Mouse (Mus musculus) urinary bladder, adult 18-20 months (tissue): ENCODE measurements around the gene Syt9.
"Not testable (repeated sequence)": the region's sequence is repeated elsewhere in the genome, so short reads cannot be mapped to it uniquely, and the experiment has no call there.

Experiments
- DNase-seq, 2 experiments: peaks; one replicate each; pipeline ENCODE4 v3.0.0; 2022; ENCODE audit warnings: low spot score in 2 of 2, mixed read lengths in 2 of 2

The Syt9 gene

GRCm38 (mm10) chr7:107461699-107462440 is 91.3 kb downstream of the Syt9 start:
- DNase-seq = no peak

GRCm38 (mm10) chr7:107462962-107463361 is 92.4 kb downstream of the Syt9 start:
- DNase-seq = no peak

GRCm38 (mm10) chr7:107465081-107465480 is 94.6 kb downstream of the Syt9 start:
- no peak for DNase-seq

- no peak for DNase-seq
Observed at GRCm38 (mm10) chr7:107478979-107479965, 108.7 kb downstream of the Syt9 start.

GRCm38 (mm10) chr7:107485709-107486108 is 115.2 kb downstream of the Syt9 start:
- not testable (repeated sequence) for DNase-seq

- DNase-seq = no peak
Observed at GRCm38 (mm10) chr7:107495428-107495827, 124.9 kb downstream of the Syt9 start.

GRCm38 (mm10) chr7:107496923-107497322 is 126.4 kb downstream of the Syt9 start:
- no peak for DNase-seq

GRCm38 (mm10) chr7:107500641-107501040 is 130.1 kb downstream of the Syt9 start:
- no peak for DNase-seq

- no peak for DNase-seq
Observed at GRCm38 (mm10) chr7:107504761-107505712, 134.5 kb downstream of the Syt9 start.

- no peak for DNase-seq
Observed at GRCm38 (mm10) chr7:107507920-107508319, 137.4 kb downstream of the Syt9 start.

- DNase-seq = no peak
Observed at GRCm38 (mm10) chr7:107509740-107510139, 139.2 kb downstream of the Syt9 start.

- no peak for DNase-seq
Observed at GRCm38 (mm10) chr7:107516704-107517410, 146.3 kb downstream of the Syt9 start.

GRCm38 (mm10) chr7:107519256-107520025 is 148.9 kb downstream of the Syt9 start:
- DNase-seq = no peak

GRCm38 (mm10) chr7:107521411-107521810 is 150.9 kb downstream of the Syt9 start:
- DNase-seq = no peak

- DNase-seq = peak in 1 of 2 experiments; percentile 14
Observed at GRCm38 (mm10) chr7:107526299-107526698, 155.8 kb downstream of the Syt9 start.

GRCm38 (mm10) chr7:107528169-107528772 is 157.7 kb downstream of the Syt9 start:
- no peak for DNase-seq

- no peak for DNase-seq
Observed at GRCm38 (mm10) chr7:107529364-107529763, 158.8 kb downstream of the Syt9 start.

- no peak for DNase-seq
Observed at GRCm38 (mm10) chr7:107535311-107535710, 164.8 kb downstream of the Syt9 start.

- no peak for DNase-seq
Observed at GRCm38 (mm10) chr7:107536516-107536915, 166.0 kb downstream of the Syt9 start.

- no peak for DNase-seq
Observed at GRCm38 (mm10) chr7:107540034-107540433, 169.5 kb downstream of the Syt9 start.
